Mouse (Mus musculus): ENCODE data around the gene Terb1.

GRCm38 (mm10) chr8:104405430-104406187, 104.1 kb downstream of the Terb1 start:
- TF ChIP-seq CTCF (conservative IDR thresholded peaks at IDR 0.05; ENCODE audit: insufficient read depth, insufficient read length, low read depth, low read length), result no peak
- TF ChIP-seq POLR2A (IDR thresholded peaks at IDR 0.05; ENCODE audit: low read depth, low read length), result no peak

Data from kidney, adult 2 months (tissue).